In genomic region chr9:16501186-16501711, GRCm38 (mm10) we compare ENCODE assay signal across 8 mouse cellular contexts. TPM values are rescaled to one million over a fixed set of nuclear protein-coding genes. Genes with fewer than 3 reads are reported as not detected.
A peak's percentile ranks its signal among the peaks of the same experiment; 100 is the strongest.
DNase-seq lines count a peak whose midpoint lies in the region; ATAC-seq and TF ChIP-seq lines count a peak whose summit lies in the region.

TSS of gene Fat3 (minus strand) at chr9:16501285.

- TF ChIP-seq CTCF in hindbrain, postnatal 0 days (IDR thresholded peaks at IDR 0.05; ENCODE audit: low read depth), result no peak
- TF ChIP-seq CTCF in olfactory bulb, adult 2 months (IDR thresholded peaks at IDR 0.05; ENCODE audit: insufficient read depth, low read depth, low read length), result no peak

- WGBS in forebrain, embryonic 15.5 days, result under 1% methylated on average over 21 of the region's 21 CpGs
- under 1% methylated on average over 21 of the region's 21 CpGs for WGBS in hindbrain, postnatal 0 days
- WGBS in limb, embryonic 14.5 days, result 0% methylated on average over 21 of the region's 21 CpGs
- WGBS in olfactory bulb, adult 2 months, result under 1% methylated on average over 21 of the region's 21 CpGs

- no peaks in the 10 kb centered on the region for H3K36me3 ChIP-seq in forebrain, embryonic 15.5 days
- no peaks in the 10 kb centered on the region for H3K36me3 ChIP-seq in hindbrain, postnatal 0 days (ENCODE audit: insufficient read depth, low read length)
- no peaks in the 10 kb centered on the region for H3K36me3 ChIP-seq in limb, embryonic 14.5 days (ENCODE audit: control insufficient read depth, insufficient read depth, low read length)

- peak within 1 kb of the TSS; percentile 94 for H3K27ac ChIP-seq in forebrain, embryonic 15.5 days (replicated peaks)
- peak within 1 kb of the TSS; percentile 81 for H3K27ac ChIP-seq in hindbrain, postnatal 0 days
- H3K27ac ChIP-seq in limb, embryonic 14.5 days (replicated peaks; ENCODE audit: low read depth, low read length), result peak within 1 kb of the TSS; percentile 65
- peak within 1 kb of the TSS; percentile 67 for H3K27ac ChIP-seq in olfactory bulb, adult 2 months (ENCODE audit: insufficient read depth, low read depth, low read length)

- H3K27me3 ChIP-seq in forebrain, embryonic 15.5 days, result no peaks in the 10 kb centered on the region
- H3K27me3 ChIP-seq in hindbrain, postnatal 0 days (ENCODE audit: insufficient read depth, low read length), result no peaks in the 10 kb centered on the region
- H3K27me3 ChIP-seq in limb, embryonic 14.5 days (ENCODE audit: control insufficient read depth, insufficient read depth, low read length), result peaks cover 5% of the 10 kb centered on the region; the same call in 1 of the 2 replicates

- peak; percentile 17 to 19 for DNase-seq in gastrocnemius, postnatal 4 days (ENCODE audit: low spot score in 2 of 2)
- DNase-seq in gastrocnemius, adult 18-20 months (ENCODE audit: low spot score), result no peak
- peak; percentile 11 for DNase-seq in adrenal gland, postnatal 14 days
- DNase-seq in hindbrain, postnatal 0 days (ENCODE audit: low spot score), result peak; percentile 47
- peak; percentile 2 for DNase-seq in limb, embryonic 14.5 days (ENCODE audit: low spot score)
- no peak for DNase-seq in spleen, postnatal 36 days (ENCODE audit: low spot score in 2 of 2)

- no peak for TF ChIP-seq POLR2A in limb, embryonic 14.5 days (IDR thresholded peaks at IDR 0.05; ENCODE audit: borderline replicate concordance, extremely low read depth, insufficient read depth, insufficient read length)
- TF ChIP-seq POLR2A in olfactory bulb, adult 2 months (IDR thresholded peaks at IDR 0.05; ENCODE audit: insufficient read depth, low read depth, low read length), result no peak

- H3K4me2 ChIP-seq in forebrain, embryonic 15.5 days (replicated peaks), result peak within 1 kb of the TSS; percentile 76
- peak within 1 kb of the TSS; percentile 86 for H3K4me2 ChIP-seq in hindbrain, postnatal 0 days (ENCODE audit: low read depth, low read length)
- H3K4me2 ChIP-seq in limb, embryonic 14.5 days (replicated peaks; ENCODE audit: low read depth, low read length, severe bottlenecking), result peak within 1 kb of the TSS; percentile 85

- H3K4me1 ChIP-seq in forebrain, embryonic 15.5 days, result peaks cover 14% of the 10 kb centered on the region
- 0 out of 2 replicates have a peak, but pooled peaks cover 4% of the 10 kb centered on the region for H3K4me1 ChIP-seq in hindbrain, postnatal 0 days (ENCODE audit: insufficient read depth, low read length)
- H3K4me1 ChIP-seq in limb, embryonic 14.5 days (ENCODE audit: control insufficient read depth, insufficient read depth, low read length), result peaks cover 11% of the 10 kb centered on the region
- peaks cover 9% of the 10 kb centered on the region for H3K4me1 ChIP-seq in olfactory bulb, adult 2 months (ENCODE audit: control insufficient read depth, insufficient read depth, low read length)

- ATAC-seq in forebrain, embryonic 15.5 days (replicated peaks), result peak; percentile 23
- ATAC-seq in hindbrain, postnatal 0 days, result peak; percentile 1; the same call in 1 of the 2 replicates
- ATAC-seq in limb, embryonic 14.5 days (ENCODE audit: low FRiP score, low read depth), result no peak

- H3K4me3 ChIP-seq in forebrain, embryonic 15.5 days, result peak within 1 kb of the TSS; percentile 70
- H3K4me3 ChIP-seq in hindbrain, postnatal 0 days (ENCODE audit: low read length), result peak within 1 kb of the TSS; percentile 81
- H3K4me3 ChIP-seq in limb, embryonic 14.5 days (replicated peaks; ENCODE audit: low read length), result peak within 1 kb of the TSS; percentile 52
- H3K4me3 ChIP-seq in olfactory bulb, adult 2 months (ENCODE audit: insufficient read depth, low read depth, low read length), result peak within 1 kb of the TSS; percentile 84

- peak within 1 kb of the TSS; percentile 68 for H3K9ac ChIP-seq in forebrain, embryonic 15.5 days (replicated peaks)
- peak within 1 kb of the TSS; percentile 58 for H3K9ac ChIP-seq in hindbrain, postnatal 0 days (replicated peaks; ENCODE audit: low read length)
- H3K9ac ChIP-seq in limb, embryonic 14.5 days (ENCODE audit: low read depth, low read length, severe bottlenecking), result peak within 1 kb of the TSS; percentile 58

- H3K9me3 ChIP-seq in forebrain, embryonic 15.5 days, result no peaks in the 10 kb centered on the region
- H3K9me3 ChIP-seq in hindbrain, postnatal 0 days (ENCODE audit: low read length), result no peaks in the 10 kb centered on the region
- H3K9me3 ChIP-seq in limb, embryonic 14.5 days (ENCODE audit: control insufficient read depth, low read length), result no peaks in the 10 kb centered on the region

RNA-seq across cellular contexts. Expression of gene Fat3, which starts in this region (rescaled TPM):
- 1 to 10 TPM; 4.1 to 5.6 TPM for total RNA-seq in gastrocnemius, postnatal 4 days (2021)
- under 1 TPM; 0.37 to 0.45 TPM for total RNA-seq in gastrocnemius, adult 18-20 months (2021)
- total RNA-seq in adrenal gland, postnatal 14 days (2021), result 2.4 and 3.1 TPM in 2 replicates
- 11.7 and 12.0 TPM in 2 replicates for polyA plus RNA-seq in forebrain, embryonic 15.5 days (2015; fragmentation: Nextera tagmentation; extraction: Ambion mirVana)
- total RNA-seq in hindbrain, postnatal 0 days (2014; rRNA removed), result 36.4 and 37.3 TPM in 2 replicates
- 4.4 and 4.7 TPM in 2 replicates for polyA plus RNA-seq in hindbrain, postnatal 0 days (2015; fragmentation: Nextera tagmentation; extraction: Ambion mirVana)
- polyA plus RNA-seq in limb, embryonic 14.5 days (2012; rRNA removed), result 9.2 and 10.3 TPM in 2 replicates
- 5.4 and 6.6 TPM in 2 replicates for polyA plus RNA-seq in limb, embryonic 14.5 days (2014; fragmentation: Nextera tagmentation; extraction: Ambion mirVana)
- 27.8 TPM in 1 of 2 replicates, not detected in the other for polyA plus RNA-seq in olfactory bulb, adult 2 months (2012; ENCODE audit: insufficient read depth, insufficient read length, low replicate concordance, missing spikeins)

Comparison
In these comparisons a context has a peak if more than half of its experiments do, and no peak if none do; other contexts are left out.
1. DNase-seq: peak in gastrocnemius, postnatal 4 days (2 of 2), adrenal gland, postnatal 14 days (single experiment), hindbrain, postnatal 0 days (single experiment) and limb, embryonic 14.5 days (single experiment); none in gastrocnemius, adult 18-20 months (single experiment) and spleen, postnatal 36 days (0 of 2).
2. Peak in every context shown above with its lines, with median percentiles within 50 percentile points of each other: H3K27ac ChIP-seq, H3K4me2 ChIP-seq, H3K4me3 ChIP-seq and H3K9ac ChIP-seq.